Mouse (Mus musculus) olfactory bulb, adult 2 months (tissue): ENCODE results near the gene Nfic.

ENCODE experiments used
- CTCF ChIP-seq: fragments of 200-500 bp; IDR thresholded peaks from 2 replicates; pipeline ENCODE4 v1.5.1; 2012; ENCODE audit warnings: low read depth, mild to moderate bottlenecking, low read length, moderate library complexity; ENCODE audit not compliant: insufficient read depth
- POLR2A ChIP-seq: fragments of 200-500 bp; IDR thresholded peaks from 2 replicates; pipeline ENCODE4 v1.6.1; 2012; ENCODE audit warnings: mild to moderate bottlenecking, low read depth, low read length, moderate library complexity; ENCODE audit not compliant: insufficient read depth

DNA sequence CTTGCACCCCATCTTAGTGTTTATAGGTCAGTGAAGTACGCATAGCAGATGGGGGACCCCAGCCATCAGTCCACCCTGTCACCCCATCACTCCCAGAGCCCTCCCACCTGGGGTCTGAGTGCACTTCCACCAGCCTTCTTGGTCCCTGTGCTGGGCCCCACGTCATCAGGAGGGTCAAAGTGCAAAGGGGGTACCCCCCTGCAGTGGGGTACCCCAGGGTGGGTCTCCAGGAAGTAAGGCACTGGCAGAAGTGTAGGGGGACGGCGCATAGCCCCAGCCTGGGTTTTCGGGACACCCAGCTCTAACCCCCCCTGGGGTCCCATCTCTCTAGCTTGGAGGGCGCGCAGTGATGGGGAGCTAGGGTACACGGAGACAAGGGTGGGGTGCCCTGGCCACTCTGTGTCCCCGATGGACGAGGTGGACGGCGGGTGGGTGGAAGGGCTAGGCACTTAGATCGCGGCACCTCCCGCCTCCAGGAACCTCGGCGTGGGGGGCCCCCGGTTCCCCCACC, 55.6 kb downstream of the Nfic start:
- TF ChIP-seq POLR2A (no peak), CTCF (no peak)
